22 mouse cellular contexts compared by ENCODE assay signal in the genomic region with DNA sequence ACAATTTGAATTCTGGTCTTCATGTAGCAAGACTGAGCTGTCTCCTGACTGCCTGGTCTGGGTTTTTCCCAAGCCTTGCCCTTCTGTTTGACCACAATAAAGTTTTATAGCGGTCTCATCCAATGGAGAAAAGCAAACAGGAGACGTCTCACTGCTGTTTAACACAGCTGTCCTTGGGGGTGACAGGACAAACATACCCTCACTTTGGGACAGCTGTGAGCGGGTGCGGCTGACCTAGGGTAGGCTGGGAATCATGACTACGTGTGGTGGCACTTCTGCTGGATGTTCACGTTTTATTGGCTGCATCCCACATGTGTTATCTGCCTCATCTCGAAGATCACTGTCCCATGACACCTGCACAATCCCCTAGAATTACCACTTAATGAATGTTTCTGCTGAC. TPM values are rescaled to one million over a fixed set of nuclear protein-coding genes. Genes with fewer than 3 reads are reported as not detected.
DNase-seq lines count a peak whose midpoint lies in the region; ATAC-seq and TF ChIP-seq lines count a peak whose summit lies in the region.
"Had no signal": no experiment of that assay in that cellular context is flagged by ENCODE, and none has a peak within 500 bp of the region (broad histone marks: within the 10 kb centered on the region; RNA-seq: fewer than 3 reads in every experiment).

No protein-coding gene starts in this region.

- H3K4me1 ChIP-seq in heart, embryonic 10.5 days = peaks cover 6% of the 10 kb centered on the region; the same call in 1 of the 2 replicates
- H3K4me1 ChIP-seq in heart, embryonic 12.5 days (replicated peaks) = peaks cover 2% of the 10 kb centered on the region
- peaks cover 17% of the 10 kb centered on the region for H3K4me1 ChIP-seq in cortical plate, adult 2 months (ENCODE audit: control insufficient read depth, insufficient read depth, low read length)
- no peaks in the 10 kb centered on the region; the same call in 1 of the 2 replicates for H3K4me1 ChIP-seq in intestine, postnatal 0 days (replicated peaks; ENCODE audit: control insufficient read depth, insufficient read depth, low read length)
- H3K4me1 ChIP-seq: embryonic facial prominence, embryonic 15.5 days had no signal

- 0 out of 2 replicates have a peak, but pooled peaks cover 5% of the 10 kb centered on the region for H3K27me3 ChIP-seq in heart, embryonic 10.5 days (ENCODE audit: insufficient read depth, poor library complexity, severe bottlenecking)
- no peaks in the 10 kb centered on the region for H3K27me3 ChIP-seq in heart, embryonic 12.5 days (replicated peaks)
- H3K27me3 ChIP-seq in intestine, postnatal 0 days (replicated peaks; ENCODE audit: control insufficient read depth, insufficient read depth, low read length) = no peaks in the 10 kb centered on the region
- H3K27me3 ChIP-seq: embryonic facial prominence, embryonic 15.5 days; neural tube, embryonic 12.5 days had no signal

- no peak for TF ChIP-seq CTCF in cortical plate, adult 2 months (IDR thresholded peaks at IDR 0.05; ENCODE audit: extremely low read depth, insufficient read depth, low read length)
- no peak for TF ChIP-seq CTCF in intestine, postnatal 0 days (IDR thresholded peaks at IDR 0.05; ENCODE audit: low read depth)

- DNase-seq in heart, embryonic 10.5 days (ENCODE audit: low spot score) = no peak
- DNase-seq in kidney, postnatal 10 days = peak; percentile 28
- no peak for DNase-seq in kidney, adult 9 months
- DNase-seq in adrenal gland, adult (ENCODE audit: inconsistent age in 2 of 2, low spot score in 1 of 2) = no peak
- DNase-seq: cerebellum, adult 18-20 months; cerebellum, postnatal 25 days; forebrain, postnatal 0 days; kidney, postnatal 25 days; left cerebral cortex, postnatal 4 days; liver; lung, adult 2 months; lung, postnatal 36 days; right cerebral cortex, postnatal 4 days; thymus, postnatal 25 days had no signal

- peak overlapping the region; percentile 38; the same call in 1 of the 2 replicates for H3K27ac ChIP-seq in heart, embryonic 10.5 days
- no peak overlapping the region for H3K27ac ChIP-seq in heart, embryonic 12.5 days (ENCODE audit: poor library complexity, severe bottlenecking)
- H3K27ac ChIP-seq in cortical plate, adult 2 months (ENCODE audit: insufficient read depth, low read length) = peak overlapping the region; percentile 24; the same call in 1 of the 2 replicates
- H3K27ac ChIP-seq in intestine, postnatal 0 days (ENCODE audit: low read depth, low read length) = peak overlapping the region; percentile 21; the same call in 1 of the 2 replicates
- H3K27ac ChIP-seq: embryonic facial prominence, embryonic 15.5 days; forebrain, embryonic 10.5 days; hindbrain, embryonic 14.5 days; left cerebral cortex, adult 2 months; neural tube, embryonic 12.5 days had no signal

- no peak overlapping the region for H3K4me3 ChIP-seq in heart, embryonic 10.5 days
- no peak overlapping the region for H3K4me3 ChIP-seq in heart, embryonic 12.5 days
- no peak overlapping the region for H3K4me3 ChIP-seq in cortical plate, adult 2 months (ENCODE audit: insufficient read depth, low read length)
- no peak overlapping the region for H3K4me3 ChIP-seq in intestine, postnatal 0 days (ENCODE audit: low read depth, low read length)
- H3K4me3 ChIP-seq: embryonic facial prominence, embryonic 15.5 days; forebrain, embryonic 10.5 days; left cerebral cortex, adult 2 months; neural tube, embryonic 12.5 days had no signal

- no peak overlapping the region for H3K4me2 ChIP-seq in heart, embryonic 12.5 days
- H3K4me2 ChIP-seq in intestine, postnatal 0 days (replicated peaks; ENCODE audit: low read depth) = no peak overlapping the region
- H3K4me2 ChIP-seq: embryonic facial prominence, embryonic 15.5 days; hindbrain, embryonic 14.5 days; neural tube, embryonic 12.5 days had no signal

- no peak for ATAC-seq in heart, embryonic 12.5 days (ENCODE audit: insufficient number of reproducible peaks, low FRiP score)
- ATAC-seq in intestine, postnatal 0 days = peak; percentile 60
- ATAC-seq: forebrain, postnatal 0 days had no signal

- TF ChIP-seq POLR2A in cortical plate, adult 2 months (IDR thresholded peaks at IDR 0.05; ENCODE audit: extremely low read depth, insufficient read depth, low read length) = no peak

- H3K9me3 ChIP-seq in heart, embryonic 10.5 days = peaks cover 3% of the 10 kb centered on the region; the same call in 1 of the 2 replicates
- H3K9me3 ChIP-seq in heart, embryonic 12.5 days (replicated peaks) = 0 out of 2 replicates have a peak, but pooled peaks cover 5% of the 10 kb centered on the region
- 0 out of 2 replicates have a peak, but pooled peaks cover 4% of the 10 kb centered on the region for H3K9me3 ChIP-seq in intestine, postnatal 0 days (ENCODE audit: control insufficient read depth)
- H3K9me3 ChIP-seq: embryonic facial prominence, embryonic 15.5 days; neural tube, embryonic 12.5 days had no signal

- H3K9ac ChIP-seq in heart, embryonic 12.5 days = no peak overlapping the region
- H3K9ac ChIP-seq in intestine, postnatal 0 days (ENCODE audit: low read depth, low read length) = no peak overlapping the region
- H3K9ac ChIP-seq: embryonic facial prominence, embryonic 15.5 days; forebrain, postnatal 0 days; hindbrain, embryonic 14.5 days; neural tube, embryonic 12.5 days had no signal

- WGBS in heart, embryonic 10.5 days = 71% methylated on average over 7 of the region's 7 CpGs
- WGBS in heart, embryonic 12.5 days = 76% methylated on average over 7 of the region's 7 CpGs
- 32% methylated on average over 7 of the region's 7 CpGs for WGBS in intestine, postnatal 0 days

- no peaks in the 10 kb centered on the region for H3K36me3 ChIP-seq in heart, embryonic 10.5 days
- no peaks in the 10 kb centered on the region for H3K36me3 ChIP-seq in heart, embryonic 12.5 days
- H3K36me3 ChIP-seq in intestine, postnatal 0 days (ENCODE audit: control insufficient read depth, insufficient read depth) = no peaks in the 10 kb centered on the region
- H3K36me3 ChIP-seq: embryonic facial prominence, embryonic 15.5 days; forebrain, embryonic 10.5 days; neural tube, embryonic 12.5 days had no signal

RNA-seq across cellular contexts. Expression of a gene that starts 49.7 kb away (rescaled TPM):
- polyA plus RNA-seq in heart, embryonic 10.5 days (2016; fragmentation: Nextera tagmentation; extraction: Ambion mirVana) = 0.15 and 0.21 TPM in 2 replicates
- polyA plus RNA-seq in heart, embryonic 12.5 days (2016; fragmentation: Nextera tagmentation; extraction: Ambion mirVana) = 0.95 and 1.1 TPM in 2 replicates
- polyA plus RNA-seq in cortical plate, adult 2 months (2012; rRNA removed) = 47.7 and 57.5 TPM in 2 replicates
- 0.47 and 0.55 TPM in 2 replicates for polyA plus RNA-seq in intestine, postnatal 0 days (2015; fragmentation: Nextera tagmentation; extraction: Ambion mirVana)

Comparison
In these comparisons a context has a peak if more than half of its experiments do, and no peak if none do; other contexts are left out.
1. RNA of a gene that starts 49.7 kb away (polyA plus RNA-seq): 47.7 to 57.5 TPM in cortical plate, adult 2 months; 0.95 to 1.1 TPM in heart, embryonic 12.5 days, 0.47 to 0.55 TPM in intestine, postnatal 0 days and 0.15 to 0.21 TPM in heart, embryonic 10.5 days; every median in the first group is over 10 times any median in the second.